Mouse (Mus musculus): ENCODE measurements at regions not wholly inside any gene's neighbourhood (a gene's known extent, or its start where the extent isn't known, plus 50 kb on each side); places are given as distances from the start of the nearest gene placed in this dataset.

DNA sequence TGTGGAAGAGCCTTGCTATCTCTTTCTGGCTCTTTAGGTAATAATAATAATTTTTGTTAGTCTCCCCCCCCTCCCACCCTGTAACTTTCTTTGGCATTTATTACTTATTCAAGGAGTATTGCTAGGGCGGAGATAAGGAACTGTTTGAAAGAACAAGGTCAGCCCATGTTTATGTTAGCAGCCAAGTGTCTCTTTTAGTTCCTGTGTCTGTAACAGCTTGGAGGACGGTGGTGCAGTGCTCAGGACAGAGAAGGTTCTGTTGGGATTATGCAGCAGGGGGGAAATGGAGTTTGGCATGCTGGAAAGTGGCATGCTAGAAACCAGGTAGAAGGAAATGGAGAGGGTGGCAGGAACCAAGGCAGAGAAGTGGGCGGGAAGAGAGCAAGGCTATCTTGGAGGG lies 109.6 kb upstream of the Sall1 start:
- no peaks in the 10 kb centered on the region for H3K36me3 ChIP-seq (ENCODE audit: control insufficient read depth, insufficient read depth, low read length)
- no peak overlapping the region for H3K9ac ChIP-seq (ENCODE audit: low read depth, low read length)
- 77% methylated on average over 3 of the region's 3 CpGs for WGBS
- H3K4me2 ChIP-seq (ENCODE audit: low read length), result no peak overlapping the region
- no peak for ATAC-seq
- H3K27me3 ChIP-seq (ENCODE audit: control insufficient read depth, insufficient read depth, low read depth, low read length), result no peaks in the 10 kb centered on the region
- H3K4me3 ChIP-seq (ENCODE audit: low read depth, low read length), result no peak overlapping the region
- H3K4me1 ChIP-seq (ENCODE audit: control insufficient read depth, insufficient read depth, low read length), result peaks cover 8% of the 10 kb centered on the region; the same call in 1 of the 2 replicates
- no peaks in the 10 kb centered on the region for H3K9me3 ChIP-seq (replicated peaks; ENCODE audit: control insufficient read depth, low read length, poor library complexity, severe bottlenecking)
- H3K27ac ChIP-seq (ENCODE audit: low read length), result no peak overlapping the region

- Histone ChIP-seq H3K4me1 (ENCODE audit: control insufficient read depth, insufficient read depth, low read length) (peaks cover 8% of the 10 kb centered on the region; the same call in 1 of the 2 replicates), H3K27ac (ENCODE audit: low read length) (no peak overlapping the region), H3K4me2 (ENCODE audit: low read length) (no peak overlapping the region), H3K4me3 (ENCODE audit: low read depth, low read length) (no peak overlapping the region), H3K36me3 (ENCODE audit: control insufficient read depth, insufficient read depth, low read length) (no peaks in the 10 kb centered on the region), H3K9me3 (replicated peaks; ENCODE audit: control insufficient read depth, low read length, poor library complexity, severe bottlenecking) (no peaks in the 10 kb centered on the region), H3K27me3 (ENCODE audit: control insufficient read depth, insufficient read depth, low read depth, low read length) (no peaks in the 10 kb centered on the region), H3K9ac (ENCODE audit: low read depth, low read length) (no peak overlapping the region)
- ATAC-seq, result no peak
- 16% methylated on average over 17 of the region's 17 CpGs for WGBS
Measured at GRCm38 (mm10) chr8:89152867-89153595, 109.1 kb upstream of the Sall1 start.

- 61% methylated on average over 8 of the region's 8 CpGs for WGBS
- Histone ChIP-seq H3K9ac (ENCODE audit: low read depth, low read length) (no peak overlapping the region), H3K27ac (ENCODE audit: low read length) (no peak overlapping the region), H3K4me1 (ENCODE audit: control insufficient read depth, insufficient read depth, low read length) (peaks cover 8% of the 10 kb centered on the region; the same call in 1 of the 2 replicates), H3K27me3 (ENCODE audit: control insufficient read depth, insufficient read depth, low read depth, low read length) (no peaks in the 10 kb centered on the region), H3K36me3 (ENCODE audit: control insufficient read depth, insufficient read depth, low read length) (no peaks in the 10 kb centered on the region), H3K9me3 (replicated peaks; ENCODE audit: control insufficient read depth, low read length, poor library complexity, severe bottlenecking) (no peaks in the 10 kb centered on the region), H3K4me2 (ENCODE audit: low read length) (no peak overlapping the region), H3K4me3 (ENCODE audit: low read depth, low read length) (no peak overlapping the region)
- ATAC-seq, result no peak
Measured at GRCm38 (mm10) chr8:89152331-89152730, 108.4 kb upstream of the Sall1 start.

GRCm38 (mm10) chr8:89150952-89151351 lies 107.0 kb upstream of the Sall1 start:
- Histone ChIP-seq H3K4me2 (ENCODE audit: low read length) (no peak overlapping the region), H3K4me3 (ENCODE audit: low read depth, low read length) (no peak overlapping the region), H3K27me3 (ENCODE audit: control insufficient read depth, insufficient read depth, low read depth, low read length) (no peaks in the 10 kb centered on the region), H3K9me3 (replicated peaks; ENCODE audit: control insufficient read depth, low read length, poor library complexity, severe bottlenecking) (no peaks in the 10 kb centered on the region), H3K36me3 (ENCODE audit: control insufficient read depth, insufficient read depth, low read length) (no peaks in the 10 kb centered on the region), H3K27ac (ENCODE audit: low read length) (no peak overlapping the region), H3K4me1 (ENCODE audit: control insufficient read depth, insufficient read depth, low read length) (peaks cover 8% of the 10 kb centered on the region; the same call in 1 of the 2 replicates), H3K9ac (ENCODE audit: low read depth, low read length) (no peak overlapping the region)
- no peak for ATAC-seq
- 94% methylated on average over 2 of the region's 2 CpGs for WGBS

GRCm38 (mm10) chr8:89141529-89142235 lies 97.7 kb upstream of the Sall1 start:
- Histone ChIP-seq H3K4me1 (ENCODE audit: control insufficient read depth, insufficient read depth, low read length) (peaks cover 4% of the 10 kb centered on the region), H3K4me2 (ENCODE audit: low read length) (no peak overlapping the region), H3K27me3 (ENCODE audit: control insufficient read depth, insufficient read depth, low read depth, low read length) (no peaks in the 10 kb centered on the region), H3K9ac (ENCODE audit: low read depth, low read length) (no peak overlapping the region), H3K36me3 (ENCODE audit: control insufficient read depth, insufficient read depth, low read length) (no peaks in the 10 kb centered on the region), H3K9me3 (replicated peaks; ENCODE audit: control insufficient read depth, low read length, poor library complexity, severe bottlenecking) (no peaks in the 10 kb centered on the region), H3K4me3 (ENCODE audit: low read depth, low read length) (no peak overlapping the region), H3K27ac (ENCODE audit: low read length) (no peak overlapping the region)
- no peak for ATAC-seq
- 61% methylated on average over 8 of the region's 8 CpGs for WGBS

- no peak overlapping the region for H3K27ac ChIP-seq (ENCODE audit: low read length)
- 79% methylated on average over 3 of the region's 3 CpGs for WGBS
Measured at GRCm38 (mm10) chr8:89139876-89140275, 95.9 kb upstream of the Sall1 start.

GRCm38 (mm10) chr8:89138416-89139125 lies 94.6 kb upstream of the Sall1 start:
- H3K4me3 ChIP-seq (ENCODE audit: low read depth, low read length), result no peak overlapping the region
- no peak for ATAC-seq
- H3K9ac ChIP-seq (ENCODE audit: low read depth, low read length), result no peak overlapping the region
- no peak overlapping the region for H3K4me2 ChIP-seq (ENCODE audit: low read length)
- H3K27me3 ChIP-seq (ENCODE audit: control insufficient read depth, insufficient read depth, low read depth, low read length), result no peaks in the 10 kb centered on the region
- H3K9me3 ChIP-seq (replicated peaks; ENCODE audit: control insufficient read depth, low read length, poor library complexity, severe bottlenecking), result no peaks in the 10 kb centered on the region
- H3K27ac ChIP-seq (ENCODE audit: low read length), result no peak overlapping the region
- WGBS, result 64% methylated on average over 8 of the region's 8 CpGs
- peaks cover 3% of the 10 kb centered on the region for H3K4me1 ChIP-seq (ENCODE audit: control insufficient read depth, insufficient read depth, low read length)
- no peaks in the 10 kb centered on the region for H3K36me3 ChIP-seq (ENCODE audit: control insufficient read depth, insufficient read depth, low read length)

More at GRCm38 (mm10) chr8:89139876-89140275, 95.9 kb upstream of the Sall1 start:
- no peaks in the 10 kb centered on the region for H3K27me3 ChIP-seq (ENCODE audit: control insufficient read depth, insufficient read depth, low read depth, low read length)
- H3K9ac ChIP-seq (ENCODE audit: low read depth, low read length), result no peak overlapping the region
- no peak overlapping the region for H3K4me3 ChIP-seq (ENCODE audit: low read depth, low read length)
- H3K9me3 ChIP-seq (replicated peaks; ENCODE audit: control insufficient read depth, low read length, poor library complexity, severe bottlenecking), result no peaks in the 10 kb centered on the region
- no peaks in the 10 kb centered on the region for H3K36me3 ChIP-seq (ENCODE audit: control insufficient read depth, insufficient read depth, low read length)
- H3K4me1 ChIP-seq (ENCODE audit: control insufficient read depth, insufficient read depth, low read length), result peaks cover 4% of the 10 kb centered on the region
- no peak for ATAC-seq
- no peak overlapping the region for H3K4me2 ChIP-seq (ENCODE audit: low read length)

DNA sequence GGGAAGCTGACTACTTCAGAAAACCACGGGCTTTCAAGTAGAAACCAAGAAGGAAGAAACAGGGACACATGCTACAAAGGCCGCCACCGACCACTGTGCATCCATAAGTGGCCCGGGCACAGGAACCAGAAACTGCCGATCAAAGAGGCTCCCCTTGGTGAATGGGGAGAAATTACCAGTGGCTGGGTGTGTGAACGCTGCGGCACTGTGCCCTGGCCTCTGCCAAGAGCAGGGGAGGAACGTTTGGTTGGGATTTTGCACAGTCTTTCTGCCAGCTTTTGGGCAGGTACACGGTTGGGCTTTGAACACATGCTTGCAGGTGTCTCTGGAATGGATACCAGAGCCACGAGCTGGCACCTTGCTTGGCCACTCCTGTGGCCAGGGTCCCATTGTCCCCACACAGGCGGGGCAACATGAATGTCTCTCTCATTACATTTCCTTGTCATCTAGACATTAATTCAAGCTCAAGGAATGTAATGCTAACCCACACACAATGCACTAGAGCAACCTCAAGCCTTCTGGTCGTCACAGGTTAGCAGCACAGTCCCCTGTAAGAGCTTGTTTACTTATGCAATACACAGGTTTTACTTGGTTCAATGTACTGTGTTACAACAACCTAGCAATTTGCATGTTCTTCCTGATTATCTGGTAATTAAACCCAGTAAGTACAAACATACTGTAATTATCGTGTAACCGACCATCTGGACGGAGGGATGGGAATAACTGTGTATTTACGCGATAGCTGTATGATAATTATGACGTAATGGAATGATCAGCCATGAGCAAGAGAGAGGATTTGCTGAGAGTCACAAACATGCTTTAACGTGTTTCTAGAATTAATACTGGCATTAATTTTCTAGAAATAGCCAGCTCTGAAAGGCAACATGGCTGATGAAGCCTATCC lies 90.9 kb upstream of the Sall1 start:
- ATAC-seq, result no peak
- no peak overlapping the region for H3K27ac ChIP-seq (ENCODE audit: low read length)
- no peak overlapping the region for H3K4me3 ChIP-seq (ENCODE audit: low read depth, low read length)
- no peaks in the 10 kb centered on the region for H3K4me1 ChIP-seq (ENCODE audit: control insufficient read depth, insufficient read depth, low read length)
- no peak overlapping the region for H3K4me2 ChIP-seq (ENCODE audit: low read length)
- no peaks in the 10 kb centered on the region for H3K27me3 ChIP-seq (ENCODE audit: control insufficient read depth, insufficient read depth, low read depth, low read length)
- H3K36me3 ChIP-seq (ENCODE audit: control insufficient read depth, insufficient read depth, low read length), result no peaks in the 10 kb centered on the region
- no peaks in the 10 kb centered on the region for H3K9me3 ChIP-seq (replicated peaks; ENCODE audit: control insufficient read depth, low read length, poor library complexity, severe bottlenecking)
- 76% methylated on average over 19 of the region's 19 CpGs for WGBS
- H3K9ac ChIP-seq (ENCODE audit: low read depth, low read length), result no peak overlapping the region
